Mouse (Mus musculus): ENCODE measurements around the gene Col8a1. TPM values are rescaled to one million over a fixed set of nuclear protein-coding genes. Genes with fewer than 3 reads are reported as not detected.

Col8a1 gene
- polyA plus RNA-seq, 1 experiment from 2014 or later, result 2.9 TPM

DNA sequence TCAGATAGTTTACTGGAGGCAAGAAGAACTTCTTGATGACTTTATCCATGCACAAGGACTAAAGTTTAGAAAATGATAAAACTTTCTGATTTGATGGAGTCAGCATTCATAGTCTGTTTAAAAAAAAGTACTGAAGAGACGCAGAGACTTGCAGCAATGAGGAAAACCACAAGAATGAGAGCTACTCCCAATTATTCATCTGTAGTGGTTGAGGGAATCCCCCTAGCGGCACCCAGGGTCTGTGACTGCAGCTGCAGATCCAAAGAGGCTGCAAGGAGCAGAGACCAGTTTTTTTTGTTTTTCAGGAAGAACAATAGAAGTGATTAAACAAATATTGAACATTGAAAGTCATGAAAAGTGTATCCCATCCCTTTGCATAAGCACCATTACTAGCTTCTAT lies 4.0 kb downstream of the Col8a1 start:
- ATAC-seq (ENCODE audit: low FRiP score) (no peak), DNase-seq (ENCODE audit: low spot score) (no peak)
- Histone ChIP-seq H3K27ac (ENCODE audit: low read depth, low read length) (no peak overlapping the region), H3K4me3 (ENCODE audit: low read depth, low read length) (no peak overlapping the region), H3K27me3 (ENCODE audit: control insufficient read depth, insufficient read depth, low read length) (no peaks in the 10 kb centered on the region), H3K9ac (ENCODE audit: low read depth, low read length) (no peak overlapping the region), H3K36me3 (ENCODE audit: control insufficient read depth, insufficient read depth, low read length) (no peaks in the 10 kb centered on the region), H3K4me1 (replicated peaks; ENCODE audit: control insufficient read depth, insufficient read depth, low read length) (no peaks in the 10 kb centered on the region), H3K4me2 (replicated peaks; ENCODE audit: low read depth, low read length) (no peak overlapping the region), H3K9me3 (ENCODE audit: control insufficient read depth, low read length) (no peaks in the 10 kb centered on the region)
- WGBS, result 59% methylated on average over 2 of the region's 2 CpGs

GRCm38 (mm10) chr16:57748093-57748492 lies 6.4 kb downstream of the Col8a1 start:
- Histone ChIP-seq H3K27ac (ENCODE audit: low read depth, low read length) (no peak overlapping the region), H3K9me3 (ENCODE audit: control insufficient read depth, low read length) (no peaks in the 10 kb centered on the region), H3K4me2 (replicated peaks; ENCODE audit: low read depth, low read length) (no peak overlapping the region), H3K4me3 (ENCODE audit: low read depth, low read length) (no peak overlapping the region), H3K9ac (ENCODE audit: low read depth, low read length) (no peak overlapping the region), H3K27me3 (ENCODE audit: control insufficient read depth, insufficient read depth, low read length) (no peaks in the 10 kb centered on the region), H3K36me3 (ENCODE audit: control insufficient read depth, insufficient read depth, low read length) (no peaks in the 10 kb centered on the region), H3K4me1 (replicated peaks; ENCODE audit: control insufficient read depth, insufficient read depth, low read length) (no peaks in the 10 kb centered on the region)
- ATAC-seq (ENCODE audit: low FRiP score) (no peak), DNase-seq (ENCODE audit: low spot score) (no peak)
- WGBS, result 77% methylated on average over 3 of the region's 3 CpGs

DNA sequence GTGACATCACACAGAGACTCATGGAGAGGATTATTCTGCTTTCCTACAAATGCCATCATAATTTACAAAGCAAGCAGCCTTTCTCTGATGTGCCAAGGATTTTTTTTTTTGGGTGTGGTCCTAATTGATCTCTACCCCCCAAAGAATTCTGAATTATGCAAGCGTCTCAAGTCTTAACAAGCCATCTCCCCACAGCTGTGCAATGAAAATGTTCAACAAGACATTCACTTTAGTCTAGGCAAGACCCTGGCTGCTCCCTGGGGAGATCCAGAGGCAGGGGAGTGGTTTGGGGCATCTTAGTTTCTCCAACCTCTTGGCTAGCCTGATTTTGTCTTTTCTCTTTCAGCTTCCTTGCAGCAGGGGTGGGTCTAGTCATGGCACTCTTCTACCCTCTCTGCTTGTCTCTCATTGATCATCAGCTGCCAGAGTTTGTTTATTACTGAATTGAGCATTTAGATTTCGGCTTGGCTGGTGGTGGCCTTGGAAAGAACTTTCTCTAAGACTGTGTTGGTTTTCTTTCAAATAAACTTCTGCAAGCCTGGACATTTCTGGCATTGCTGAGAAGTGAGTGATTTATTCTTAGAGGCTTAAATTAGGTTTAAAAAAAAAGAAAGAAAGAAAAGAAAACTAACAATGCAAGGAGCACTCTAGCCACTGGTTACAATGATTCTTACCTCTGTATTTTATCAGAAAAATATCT lies 7.0 kb downstream of the Col8a1 start:
- Histone ChIP-seq H3K4me2 (replicated peaks; ENCODE audit: low read depth, low read length) (no peak overlapping the region), H3K27me3 (ENCODE audit: control insufficient read depth, insufficient read depth, low read length) (no peaks in the 10 kb centered on the region), H3K36me3 (ENCODE audit: control insufficient read depth, insufficient read depth, low read length) (no peaks in the 10 kb centered on the region), H3K4me3 (ENCODE audit: low read depth, low read length) (no peak overlapping the region), H3K9ac (ENCODE audit: low read depth, low read length) (no peak overlapping the region), H3K9me3 (ENCODE audit: control insufficient read depth, low read length) (no peaks in the 10 kb centered on the region), H3K4me1 (replicated peaks; ENCODE audit: control insufficient read depth, insufficient read depth, low read length) (no peaks in the 10 kb centered on the region), H3K27ac (ENCODE audit: low read depth, low read length) (no peak overlapping the region)
- WGBS, result 84% methylated on average over 2 of the region's 2 CpGs
- DNase-seq (ENCODE audit: low spot score) (no peak), ATAC-seq (ENCODE audit: low FRiP score) (no peak)

DNA sequence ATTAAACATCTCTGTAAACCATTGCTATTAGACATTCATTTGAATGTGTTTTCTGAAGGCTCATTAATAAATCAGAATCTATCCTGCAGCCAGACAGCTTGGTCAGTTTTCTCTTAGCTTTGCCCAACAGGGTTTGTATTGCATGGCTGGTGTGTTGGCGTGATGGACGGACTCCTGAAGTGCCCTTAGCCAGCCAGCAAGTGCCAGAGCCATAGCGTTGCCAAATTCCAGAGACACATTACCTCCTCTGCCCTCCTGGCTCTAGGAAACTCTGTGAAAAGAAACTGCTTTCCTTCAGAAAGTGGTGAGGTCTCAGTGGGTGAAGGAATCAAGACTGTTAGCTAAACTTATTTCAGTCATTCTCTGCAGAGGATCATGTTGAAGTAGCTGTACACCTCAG lies 14.4 kb downstream of the Col8a1 start:
- DNase-seq (ENCODE audit: low spot score), result no peak
- H3K27me3 ChIP-seq (ENCODE audit: control insufficient read depth, insufficient read depth, low read length), result no peaks in the 10 kb centered on the region
- H3K4me2 ChIP-seq (replicated peaks; ENCODE audit: low read depth, low read length), result no peak overlapping the region
- WGBS, result 89% methylated on average over 3 of the region's 3 CpGs
- H3K27ac ChIP-seq (ENCODE audit: low read depth, low read length), result no peak overlapping the region
- no peak for ATAC-seq (ENCODE audit: low FRiP score)
- no peaks in the 10 kb centered on the region for H3K9me3 ChIP-seq (ENCODE audit: control insufficient read depth, low read length)
- H3K9ac ChIP-seq (ENCODE audit: low read depth, low read length), result no peak overlapping the region
- H3K36me3 ChIP-seq (ENCODE audit: control insufficient read depth, insufficient read depth, low read length), result no peaks in the 10 kb centered on the region
- no peak overlapping the region for H3K4me3 ChIP-seq (ENCODE audit: low read depth, low read length)
- H3K4me1 ChIP-seq (replicated peaks; ENCODE audit: control insufficient read depth, insufficient read depth, low read length), result no peaks in the 10 kb centered on the region

GRCm38 (mm10) chr16:57734942-57735341 lies 19.6 kb downstream of the Col8a1 start:
- ATAC-seq (ENCODE audit: low FRiP score) (no peak), DNase-seq (ENCODE audit: low spot score) (no peak)
- Histone ChIP-seq H3K4me3 (ENCODE audit: low read depth, low read length) (no peak overlapping the region), H3K4me2 (replicated peaks; ENCODE audit: low read depth, low read length) (no peak overlapping the region), H3K4me1 (replicated peaks; ENCODE audit: control insufficient read depth, insufficient read depth, low read length) (no peaks in the 10 kb centered on the region), H3K27ac (ENCODE audit: low read depth, low read length) (no peak overlapping the region), H3K27me3 (ENCODE audit: control insufficient read depth, insufficient read depth, low read length) (no peaks in the 10 kb centered on the region), H3K9ac (ENCODE audit: low read depth, low read length) (no peak overlapping the region), H3K36me3 (ENCODE audit: control insufficient read depth, insufficient read depth, low read length) (no peaks in the 10 kb centered on the region), H3K9me3 (ENCODE audit: control insufficient read depth, low read length) (no peaks in the 10 kb centered on the region)
- 91% methylated on average over 2 of the region's 2 CpGs for WGBS

GRCm38 (mm10) chr16:57733545-57733944 lies 21.0 kb downstream of the Col8a1 start:
- Histone ChIP-seq H3K4me3 (ENCODE audit: low read depth, low read length) (no peak overlapping the region), H3K4me1 (replicated peaks; ENCODE audit: control insufficient read depth, insufficient read depth, low read length) (no peaks in the 10 kb centered on the region), H3K27ac (ENCODE audit: low read depth, low read length) (no peak overlapping the region), H3K9me3 (ENCODE audit: control insufficient read depth, low read length) (no peaks in the 10 kb centered on the region), H3K36me3 (ENCODE audit: control insufficient read depth, insufficient read depth, low read length) (no peaks in the 10 kb centered on the region), H3K27me3 (ENCODE audit: control insufficient read depth, insufficient read depth, low read length) (no peaks in the 10 kb centered on the region), H3K4me2 (replicated peaks; ENCODE audit: low read depth, low read length) (no peak overlapping the region), H3K9ac (ENCODE audit: low read depth, low read length) (no peak overlapping the region)
- DNase-seq (ENCODE audit: low spot score), result no peak
- WGBS, result 75% methylated on average over 1 of the region's 1 CpGs
- no peak for ATAC-seq (ENCODE audit: low FRiP score)

DNA sequence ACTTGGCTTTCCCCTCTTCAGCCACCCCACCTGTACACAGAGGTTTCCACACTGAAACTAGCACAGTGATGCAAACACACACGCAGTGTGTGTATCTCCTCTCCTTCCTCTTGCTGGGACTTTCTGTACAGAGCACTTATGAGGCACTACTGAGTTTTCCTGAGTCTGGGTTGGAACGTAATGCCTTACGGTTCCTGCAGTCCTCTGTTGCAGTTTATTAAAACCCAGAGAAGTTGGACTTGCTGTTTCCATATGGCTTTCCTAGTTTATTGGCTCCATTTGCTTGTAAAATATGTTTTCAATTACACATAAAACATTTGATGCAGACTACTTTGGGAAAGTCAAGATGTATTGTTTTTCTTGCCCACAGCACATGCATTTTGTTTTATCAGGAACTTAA lies 21.4 kb downstream of the Col8a1 start:
- H3K27me3 ChIP-seq (ENCODE audit: control insufficient read depth, insufficient read depth, low read length), result no peaks in the 10 kb centered on the region
- H3K9ac ChIP-seq (ENCODE audit: low read depth, low read length), result no peak overlapping the region
- no peak for ATAC-seq (ENCODE audit: low FRiP score)
- no peaks in the 10 kb centered on the region for H3K4me1 ChIP-seq (replicated peaks; ENCODE audit: control insufficient read depth, insufficient read depth, low read length)
- no peak overlapping the region for H3K4me3 ChIP-seq (ENCODE audit: low read depth, low read length)
- no peak overlapping the region for H3K4me2 ChIP-seq (replicated peaks; ENCODE audit: low read depth, low read length)
- 81% methylated on average over 3 of the region's 3 CpGs for WGBS
- DNase-seq (ENCODE audit: low spot score), result no peak
- H3K36me3 ChIP-seq (ENCODE audit: control insufficient read depth, insufficient read depth, low read length), result no peaks in the 10 kb centered on the region
- H3K27ac ChIP-seq (ENCODE audit: low read depth, low read length), result no peak overlapping the region
- no peaks in the 10 kb centered on the region for H3K9me3 ChIP-seq (ENCODE audit: control insufficient read depth, low read length)

DNA sequence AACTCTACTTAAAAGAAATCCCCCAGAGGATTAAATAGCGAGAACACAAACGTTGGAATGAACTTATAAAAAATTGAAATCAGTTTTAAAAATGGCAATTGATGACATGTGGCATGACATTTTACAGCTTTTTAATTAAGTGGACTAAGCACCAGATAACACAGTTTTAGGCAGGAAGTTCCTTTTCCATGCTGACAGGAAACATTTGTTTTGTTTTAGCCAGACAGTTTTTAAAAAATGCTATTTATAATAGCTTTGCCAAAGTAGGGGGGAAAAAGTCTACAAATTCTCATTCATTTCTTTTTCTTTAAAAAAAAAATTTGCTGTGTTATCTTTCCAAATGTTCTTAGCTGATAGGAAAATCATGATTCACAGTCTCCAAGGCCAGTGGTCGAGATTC lies 29.6 kb downstream of the Col8a1 start:
- 73% methylated on average over 3 of the region's 3 CpGs for WGBS
- no peak overlapping the region for H3K27ac ChIP-seq (ENCODE audit: low read depth, low read length)
- no peaks in the 10 kb centered on the region for H3K9me3 ChIP-seq (ENCODE audit: control insufficient read depth, low read length)
- no peak overlapping the region for H3K4me2 ChIP-seq (replicated peaks; ENCODE audit: low read depth, low read length)
- no peak overlapping the region for H3K9ac ChIP-seq (ENCODE audit: low read depth, low read length)
- H3K27me3 ChIP-seq (ENCODE audit: control insufficient read depth, insufficient read depth, low read length), result no peaks in the 10 kb centered on the region
- H3K4me3 ChIP-seq (ENCODE audit: low read depth, low read length), result no peak overlapping the region
- DNase-seq (ENCODE audit: low spot score) (no peak), ATAC-seq (ENCODE audit: low FRiP score) (no peak)
- H3K36me3 ChIP-seq (ENCODE audit: control insufficient read depth, insufficient read depth, low read length), result no peaks in the 10 kb centered on the region
- no peaks in the 10 kb centered on the region for H3K4me1 ChIP-seq (replicated peaks; ENCODE audit: control insufficient read depth, insufficient read depth, low read length)

- Histone ChIP-seq H3K9ac (ENCODE audit: low read depth, low read length) (no peak overlapping the region), H3K4me2 (replicated peaks; ENCODE audit: low read depth, low read length) (no peak overlapping the region), H3K9me3 (ENCODE audit: control insufficient read depth, low read length) (no peaks in the 10 kb centered on the region), H3K27me3 (ENCODE audit: control insufficient read depth, insufficient read depth, low read length) (no peaks in the 10 kb centered on the region), H3K27ac (ENCODE audit: low read depth, low read length) (no peak overlapping the region), H3K36me3 (ENCODE audit: control insufficient read depth, insufficient read depth, low read length) (no peaks in the 10 kb centered on the region), H3K4me3 (ENCODE audit: low read depth, low read length) (no peak overlapping the region), H3K4me1 (replicated peaks; ENCODE audit: control insufficient read depth, insufficient read depth, low read length) (no peaks in the 10 kb centered on the region)
- no peak for ATAC-seq (ENCODE audit: low FRiP score)
- no peak for DNase-seq (ENCODE audit: low spot score)
- 91% methylated on average over 2 of the region's 2 CpGs for WGBS
These were observed 35.6 kb downstream of the Col8a1 start for GRCm38 (mm10) chr16:57718982-57719381.

All from hindbrain, embryonic 11.5 days (tissue).